Mouse (Mus musculus): Measurements from ENCODE around the gene Mindy1.
A peak's percentile ranks its signal among the peaks of the same experiment; 100 is the strongest.

DNA sequence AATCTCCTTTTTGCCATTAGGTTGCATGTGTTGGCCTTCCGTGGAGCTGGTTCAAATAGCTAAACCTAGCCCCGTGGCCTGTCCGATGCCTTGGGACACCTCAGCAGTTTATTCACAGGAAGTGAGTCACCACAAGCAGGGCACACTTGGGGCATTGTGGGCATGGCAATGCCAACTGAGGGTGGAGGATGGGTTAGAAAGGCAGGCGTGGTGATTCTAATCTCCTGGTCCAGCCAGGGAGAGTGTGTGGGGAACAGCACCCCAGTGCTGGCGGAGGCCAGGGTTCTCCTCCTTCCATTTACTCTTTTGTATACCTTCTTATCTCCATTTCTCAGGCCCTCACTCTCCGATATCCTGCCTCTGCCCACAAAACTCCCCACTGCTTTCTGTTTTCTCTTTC, 31.5 kb downstream of the Mindy1 start:
- TF ChIP-seq CTCF (conservative IDR thresholded peaks at IDR 0.05 in 1 of 2, IDR thresholded peaks at IDR 0.05 in 1 of 2; ENCODE audit: low read depth in 2 of 2, low read length in 2 of 2) (no peak), TCF12 (IDR thresholded peaks at IDR 0.05; ENCODE audit: low read depth, low read length) (0 out of 2 replicates have a peak, but pooled peaks have one; percentile 25), EP300 (IDR thresholded peaks at IDR 0.05; ENCODE audit: low read length) (no peak), POLR2A (IDR thresholded peaks at IDR 0.05; ENCODE audit: low read depth, low read length) (peak; percentile 56)
